Mouse (Mus musculus) thymus, postnatal 10 days (tissue): ENCODE measurements at regions not wholly inside any gene's neighbourhood (a gene's known extent, or its start where the extent isn't known, plus 50 kb on each side); places are given as distances from the start of the nearest gene placed in this dataset.

Experiments used
- DNase-seq, 2 experiments: peaks; one replicate each; pipeline ENCODE4 v3.0.0; 2021; ENCODE audit warnings: low spot score in 2 of 2

DNA sequence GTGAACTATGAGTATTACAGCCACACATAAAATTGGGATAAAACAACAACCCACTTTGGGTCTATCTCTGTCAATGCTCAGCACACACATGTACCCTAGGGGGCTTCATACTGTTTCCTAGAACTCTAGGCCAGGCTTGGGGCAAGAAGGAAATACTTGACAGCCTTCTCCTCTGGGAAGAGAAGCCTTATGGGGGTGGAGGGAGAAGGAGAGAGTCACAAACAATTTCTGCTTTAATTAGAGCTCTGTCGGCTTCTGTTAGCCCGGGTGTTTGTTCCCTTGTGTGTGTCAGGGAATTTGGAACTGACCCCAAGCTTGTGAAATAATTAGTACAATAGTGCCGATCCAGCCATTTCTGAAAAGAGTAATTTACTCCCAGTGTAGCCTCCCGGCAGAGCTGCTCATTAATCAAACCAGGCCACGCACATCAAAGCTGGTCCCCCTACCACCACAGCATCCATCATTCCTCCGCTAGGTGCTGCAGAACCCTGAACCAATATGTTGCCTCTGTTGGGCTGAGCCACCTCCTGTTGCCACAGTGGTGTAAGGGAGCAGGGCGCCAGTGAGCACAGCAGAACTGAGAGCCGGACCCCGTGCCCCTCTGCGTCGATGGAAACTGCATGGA is 307.3 kb downstream of the Tmem114 start:
- DNase-seq: no peak

GRCm38 (mm10) chr16:8111329-8112116 is 313.4 kb downstream of the Tmem114 start:
- no peak for DNase-seq

- DNase-seq: no peak
These were observed 316.5 kb downstream of the Tmem114 start for GRCm38 (mm10) chr16:8108141-8109122.

DNA sequence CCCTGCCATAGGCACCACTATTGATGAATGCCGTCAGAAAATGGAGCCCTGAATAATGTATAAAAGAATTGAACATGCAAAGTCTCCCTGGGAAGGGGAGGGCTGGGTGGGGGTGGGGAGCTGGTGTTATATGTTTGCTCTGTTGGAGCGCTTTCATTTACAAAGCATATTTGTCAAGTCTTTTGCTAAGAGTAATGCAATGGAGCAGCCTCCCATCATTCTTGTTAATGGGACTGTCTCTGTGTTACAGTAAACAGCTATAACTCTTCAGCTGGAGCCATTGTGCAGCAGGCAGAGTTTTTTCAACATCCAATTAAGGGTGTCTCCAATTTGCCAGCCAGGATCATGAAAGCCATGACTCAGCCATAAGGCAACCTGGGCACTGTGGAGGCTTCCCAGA is 345.9 kb downstream of the Tmem114 start:
- DNase-seq: no peak

- DNase-seq: no peak
These were observed 346.5 kb downstream of the Tmem114 start for GRCm38 (mm10) chr16:8078461-8078860.

DNA sequence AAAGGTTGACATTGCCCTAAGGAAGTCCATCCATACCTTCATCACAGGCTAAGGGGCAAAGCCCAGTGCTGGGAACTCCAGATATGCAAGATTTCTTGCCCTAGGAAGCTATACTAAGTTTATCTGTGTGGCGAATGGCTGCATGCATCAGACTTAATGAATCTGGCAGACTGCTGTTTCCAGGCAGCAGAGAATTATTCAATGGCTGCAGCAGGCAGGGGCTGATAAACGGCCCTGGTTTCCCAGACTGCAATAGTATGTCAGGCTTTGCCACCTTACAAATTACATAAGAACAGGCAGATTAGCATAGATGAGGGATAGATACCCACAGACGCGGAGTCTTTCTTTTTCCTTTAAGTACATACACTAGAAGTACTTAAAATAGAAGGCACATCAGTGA is 350.2 kb downstream of the Tmem114 start:
- no peak for DNase-seq

GRCm38 (mm10) chr16:8053936-8054335 is 371.0 kb downstream of the Tmem114 start:
- no peak for DNase-seq

- no peak for DNase-seq
These were observed 416.0 kb downstream of the Tmem114 start for GRCm38 (mm10) chr16:8008966-8009365.

- DNase-seq: no peak
These were observed 418.3 kb downstream of the Tmem114 start for GRCm38 (mm10) chr16:8006631-8007030.

- DNase-seq: no peak
These were observed 422.4 kb downstream of the Tmem114 start for GRCm38 (mm10) chr16:8002339-8003089.

DNA sequence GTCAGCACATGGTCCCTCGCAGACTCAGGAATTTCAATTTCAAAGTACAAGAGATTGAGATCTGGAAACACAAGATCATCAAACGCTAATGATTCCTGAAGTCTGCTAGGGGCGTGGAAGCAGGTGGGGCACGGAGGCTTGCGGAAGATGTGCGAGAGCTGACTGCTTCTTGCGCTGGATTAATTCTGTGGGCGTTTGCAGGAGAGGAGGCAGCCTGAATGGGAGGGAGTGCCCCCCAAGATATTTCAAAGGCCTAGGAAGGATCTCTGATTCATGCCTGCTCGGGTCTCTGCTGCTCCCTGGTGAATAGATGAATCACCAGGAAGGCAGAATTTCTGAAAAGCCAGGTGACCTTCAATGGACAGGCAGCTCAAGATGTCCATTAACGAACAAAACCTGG is 442.1 kb downstream of the Tmem114 start:
- DNase-seq: no peak

DNA sequence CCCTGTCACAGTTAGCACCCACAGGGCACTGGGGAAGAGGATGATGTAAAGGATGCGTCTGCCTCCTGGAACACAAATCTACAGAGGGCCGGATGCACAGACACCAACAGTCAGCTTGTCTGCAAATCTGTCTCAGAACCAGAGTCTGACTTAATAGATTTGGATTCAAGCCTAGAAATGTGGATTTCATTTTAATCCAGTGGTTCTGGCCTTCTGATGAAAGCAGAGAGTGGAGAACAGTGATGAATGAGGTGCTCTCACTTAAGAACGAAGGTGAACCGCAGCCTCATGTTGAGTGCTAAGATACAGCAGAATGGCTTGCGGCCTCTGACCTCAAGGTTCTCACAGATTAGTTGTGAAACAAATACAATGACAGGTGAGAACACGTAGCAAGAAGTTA is 446.5 kb downstream of the Tmem114 start:
- no peak for DNase-seq

GRCm38 (mm10) chr16:7951616-7952015 is 473.3 kb downstream of the Tmem114 start:
- DNase-seq: no peak

GRCm38 (mm10) chr16:7942333-7942732 is 482.6 kb downstream of the Tmem114 start:
- DNase-seq: no peak

GRCm38 (mm10) chr16:7937167-7937566 is 487.8 kb downstream of the Tmem114 start:
- no peak for DNase-seq

DNA sequence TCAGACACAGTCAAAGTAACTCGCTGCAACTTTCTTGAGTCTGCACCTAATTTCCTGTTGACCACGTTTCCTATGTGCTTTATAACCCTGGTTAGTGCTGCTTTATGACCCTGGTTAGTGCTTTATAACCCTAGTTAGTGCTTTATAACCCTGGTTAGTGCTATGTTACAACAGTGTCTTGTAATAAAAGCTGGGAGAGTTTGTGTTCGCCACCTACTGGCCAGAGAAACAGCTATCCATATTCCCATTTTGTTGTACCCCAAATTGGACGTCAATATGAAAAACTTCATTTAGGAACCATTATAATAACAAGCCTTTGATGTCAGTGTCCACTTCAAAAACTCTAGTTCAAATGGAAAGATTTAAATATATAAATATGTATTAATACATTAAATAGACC is 492.6 kb downstream of the Tmem114 start:
- DNase-seq: no peak

DNA sequence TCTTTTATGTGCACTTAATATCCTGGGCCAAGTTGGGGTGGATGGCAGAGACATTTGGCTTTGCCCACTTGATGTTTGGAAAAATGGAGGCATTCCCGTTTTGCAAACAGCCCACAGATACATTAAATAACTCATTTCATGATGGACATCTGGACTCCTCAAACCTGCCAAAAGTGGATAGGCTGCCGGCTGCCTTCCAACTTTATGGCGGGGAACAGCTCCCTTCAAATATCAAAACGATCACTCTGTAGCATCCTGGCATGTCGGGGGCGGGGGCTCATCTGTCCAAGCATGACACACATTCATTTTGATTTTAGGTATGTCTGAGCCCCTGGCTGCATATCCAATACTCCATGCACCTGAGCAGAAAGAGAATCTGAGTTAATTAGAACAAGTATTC is 493.3 kb downstream of the Tmem114 start:
- DNase-seq: no peak

GRCm38 (mm10) chr16:7929112-7929511 is 495.8 kb downstream of the Tmem114 start:
- DNase-seq: no peak

- no peak for DNase-seq
These were observed 496.5 kb downstream of the Tmem114 start for GRCm38 (mm10) chr16:7928391-7928935.

DNA sequence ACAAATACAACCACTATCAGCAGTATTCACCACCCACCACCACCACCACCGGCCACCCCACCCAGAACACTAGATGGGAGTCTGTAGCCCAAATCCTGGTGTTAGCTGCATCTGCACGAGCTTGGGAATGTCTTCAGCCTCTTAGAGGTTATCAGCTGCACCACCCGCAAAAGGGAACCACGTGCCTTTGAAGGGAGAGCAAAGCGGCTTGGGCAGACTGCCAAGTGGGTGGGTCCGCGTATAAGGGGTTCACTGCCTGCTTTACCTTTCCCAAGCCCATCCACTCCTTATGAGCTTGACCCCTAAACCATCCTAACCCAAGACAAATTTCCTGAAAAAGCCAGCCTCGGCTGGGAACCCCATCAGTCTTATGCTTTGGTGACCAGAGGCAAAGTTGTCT is 497.2 kb downstream of the Tmem114 start:
- peak in 1 of 2 experiments; percentile 8 for DNase-seq

DNA sequence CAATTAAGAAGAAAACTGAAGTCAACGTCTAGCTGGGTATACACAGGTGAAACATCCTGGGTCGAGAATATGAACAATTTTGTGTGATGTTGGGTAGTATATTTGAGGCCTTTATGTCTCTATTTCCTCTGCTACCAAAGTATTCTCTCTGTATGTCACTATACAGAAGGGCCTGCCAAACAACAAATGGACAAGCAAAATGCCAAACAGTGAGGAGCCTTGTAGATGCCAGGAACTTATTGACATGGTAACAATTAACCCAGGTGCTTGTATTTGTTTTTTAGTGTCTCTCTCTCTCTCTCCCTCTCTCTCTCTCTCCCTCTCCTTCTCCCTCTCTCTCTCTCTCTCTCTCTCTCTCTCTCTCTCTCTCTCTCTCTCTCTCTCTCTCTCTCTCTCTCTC is 529.1 kb downstream of the Tmem114 start:
- DNase-seq: no peak
